Mouse (Mus musculus): ENCODE measurements at regions not wholly inside any gene's neighbourhood (a gene's known extent, or its start where the extent isn't known, plus 50 kb on each side); places are given as distances from the start of the nearest gene placed in this dataset.
"Not testable (repeated sequence)": the region's sequence is repeated elsewhere in the genome, so short reads cannot be mapped to it uniquely, and the experiment has no call there.

DNA sequence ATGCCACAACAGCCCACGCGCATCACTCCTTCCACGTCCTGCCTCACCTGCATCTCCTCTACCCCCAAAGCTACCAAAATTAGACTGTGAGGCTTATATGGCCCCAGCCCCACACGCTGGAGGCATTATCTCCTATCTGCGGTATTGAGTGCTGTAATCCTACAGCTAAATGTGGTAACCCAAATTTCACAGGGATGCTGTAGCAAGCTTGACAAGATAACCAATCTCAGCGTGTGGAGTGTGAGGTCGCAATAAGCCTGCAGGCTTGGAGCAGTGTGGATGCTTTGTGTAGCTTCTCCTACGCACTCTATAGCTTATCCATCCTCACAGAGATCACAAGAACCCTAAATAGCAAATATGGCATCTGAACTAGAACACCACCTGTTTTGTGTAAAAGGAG is 251.2 kb upstream of the Kcnh8 start:
- DNase-seq (ENCODE audit: low spot score in 2 of 2), result no peak

- DNase-seq (ENCODE audit: low spot score in 2 of 2), result no peak
These were observed 251.8 kb upstream of the Kcnh8 start for GRCm38 (mm10) chr17:52350696-52351095.

DNA sequence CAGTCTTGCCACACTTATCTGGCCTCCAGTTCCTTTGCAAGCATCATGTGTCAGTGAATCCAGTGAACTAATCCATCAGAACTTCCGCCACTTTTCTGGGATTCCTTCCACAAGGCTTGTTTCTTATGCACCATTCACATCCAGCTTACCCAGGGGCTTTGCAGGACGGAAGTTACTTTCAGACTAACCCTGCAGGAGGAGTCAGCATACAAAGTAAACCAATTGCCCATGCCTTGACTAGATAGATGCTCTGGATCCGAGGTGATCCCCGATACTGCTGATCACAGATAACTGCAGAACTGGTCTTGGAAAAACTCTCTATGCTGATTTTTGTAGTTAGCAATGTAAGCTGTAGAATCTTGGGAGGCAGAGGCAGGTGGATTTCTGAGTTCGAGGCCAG is 252.6 kb upstream of the Kcnh8 start:
- no peak for DNase-seq (ENCODE audit: low spot score in 2 of 2)

DNA sequence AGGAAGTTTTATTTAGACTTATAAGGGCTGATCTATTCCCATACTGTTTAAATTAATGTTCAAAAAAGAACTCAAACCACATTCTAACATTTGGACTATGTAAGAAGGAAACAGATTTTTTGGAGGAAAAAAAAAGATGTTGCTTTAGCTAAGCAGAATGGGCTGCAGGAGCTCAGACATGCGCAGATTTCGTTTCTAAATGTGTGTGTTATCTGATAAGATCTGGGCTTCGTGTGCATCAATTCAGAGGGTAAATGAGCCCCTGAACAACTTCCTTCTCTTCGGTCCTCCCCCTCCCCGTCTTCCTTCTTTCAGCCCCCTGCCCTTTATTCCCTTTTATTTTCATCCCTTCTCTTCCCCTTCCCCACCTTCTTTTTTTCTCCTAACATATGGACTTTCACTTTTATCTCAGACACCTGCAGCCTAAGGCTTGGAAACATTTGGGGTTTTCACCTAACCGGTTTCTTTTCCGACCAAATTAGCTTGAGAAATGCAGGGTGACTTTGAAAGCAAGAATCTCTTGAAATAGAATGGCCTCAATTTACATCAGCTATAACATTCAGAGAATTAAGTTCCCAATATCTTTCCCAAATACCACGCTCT is 253.9 kb upstream of the Kcnh8 start:
- DNase-seq (ENCODE audit: low spot score in 2 of 2), result no peak

DNA sequence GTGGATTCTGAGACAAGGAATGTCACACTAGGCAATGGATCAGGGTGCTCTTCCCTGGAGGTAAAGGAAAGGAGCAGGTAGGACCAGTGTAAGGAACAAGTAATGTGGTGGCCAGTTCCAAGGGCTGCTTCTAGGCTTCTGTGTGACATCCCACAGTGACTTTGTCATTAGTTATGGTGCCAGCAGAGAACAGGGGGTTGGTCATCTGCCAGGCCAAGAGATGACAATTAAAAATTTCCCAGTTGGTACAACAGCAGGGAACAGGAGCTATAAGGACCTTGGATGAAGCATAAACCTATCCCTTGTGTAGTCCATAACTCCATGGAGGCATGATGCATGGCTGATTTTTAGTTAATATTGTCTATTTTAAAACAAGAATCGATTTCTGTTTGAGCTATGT is 281.9 kb upstream of the Kcnh8 start:
- DNase-seq (ENCODE audit: low spot score in 2 of 2), result no peak

- DNase-seq (ENCODE audit: low spot score in 2 of 2), result no peak
These were observed 285.5 kb upstream of the Kcnh8 start for GRCm38 (mm10) chr17:52316976-52317375.

DNA sequence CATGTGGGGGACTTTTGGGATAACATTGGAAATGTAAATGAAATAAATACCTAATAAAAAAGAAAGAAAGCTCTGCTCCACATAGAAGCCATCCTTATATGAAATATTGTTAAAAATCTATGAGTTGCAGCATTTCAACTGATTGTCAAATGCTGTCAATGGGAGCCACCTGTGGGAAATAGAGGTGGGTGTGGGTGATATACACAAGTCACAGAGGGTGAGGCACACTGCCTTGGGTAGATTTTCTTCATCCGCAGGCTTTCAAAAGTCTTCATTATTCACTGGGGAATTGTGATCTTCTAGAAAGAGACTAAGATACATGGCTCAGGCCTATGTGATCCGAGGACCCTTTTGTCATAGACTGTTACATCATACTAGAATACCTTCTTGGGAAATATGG is 286.6 kb upstream of the Kcnh8 start:
- no peak for DNase-seq (ENCODE audit: low spot score in 2 of 2)

DNA sequence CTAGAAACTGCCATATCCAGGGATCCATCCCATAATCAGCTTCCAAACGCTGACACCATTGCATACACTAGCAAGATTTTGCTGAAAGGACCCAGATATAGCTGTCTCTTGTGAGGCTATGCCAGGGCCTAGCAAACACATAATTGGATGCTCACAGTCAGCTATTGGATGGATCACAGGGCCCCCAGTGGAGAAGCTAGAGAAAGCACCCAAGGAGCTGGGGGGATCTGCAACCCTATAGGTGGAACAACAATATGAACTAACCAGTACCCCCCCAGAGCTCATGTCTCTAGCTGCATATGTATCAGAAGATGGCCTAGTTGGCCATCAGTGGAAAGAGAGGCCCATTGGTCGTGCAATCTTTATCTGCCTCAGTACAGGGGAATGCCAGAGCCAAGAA is 287.1 kb upstream of the Kcnh8 start:
- not testable (repeated sequence) for DNase-seq (ENCODE audit: low spot score in 2 of 2)

- no peak for DNase-seq (ENCODE audit: low spot score in 2 of 2)
These were observed 290.5 kb upstream of the Kcnh8 start for GRCm38 (mm10) chr17:52312043-52312442.

GRCm38 (mm10) chr17:52308789-52309188 is 293.7 kb upstream of the Kcnh8 start:
- no peak for DNase-seq (ENCODE audit: low spot score in 2 of 2)

- no peak for DNase-seq (ENCODE audit: low spot score in 2 of 2)
These were observed 298.4 kb upstream of the Kcnh8 start for GRCm38 (mm10) chr17:52304133-52304532.

- no peak for DNase-seq (ENCODE audit: low spot score in 2 of 2)
These were observed 299.2 kb upstream of the Kcnh8 start for GRCm38 (mm10) chr17:52303320-52303719.

DNA sequence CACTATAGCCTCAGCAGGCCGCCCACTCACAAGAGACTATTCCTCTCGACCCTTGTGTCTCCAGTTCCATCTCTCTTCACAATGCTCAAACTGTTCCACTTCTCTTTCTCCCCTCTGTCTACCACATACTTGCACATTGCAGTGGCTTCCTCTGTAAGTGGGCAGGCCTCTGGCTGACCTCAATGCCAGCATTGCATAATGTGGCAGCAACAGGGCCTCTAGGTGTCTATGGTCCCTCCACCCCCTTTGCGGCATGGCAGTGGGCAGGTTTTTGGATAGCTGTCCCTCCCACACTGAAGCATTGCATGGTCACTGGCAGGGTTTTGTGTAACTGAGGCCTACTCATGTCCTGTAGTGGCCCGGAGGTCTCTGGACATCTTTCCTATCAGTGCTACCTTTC is 302.7 kb upstream of the Kcnh8 start:
- no peak for DNase-seq (ENCODE audit: low spot score in 2 of 2)

- no peak for DNase-seq (ENCODE audit: low spot score in 2 of 2)
These were observed 317.1 kb upstream of the Kcnh8 start for GRCm38 (mm10) chr17:52285392-52285791.

DNA sequence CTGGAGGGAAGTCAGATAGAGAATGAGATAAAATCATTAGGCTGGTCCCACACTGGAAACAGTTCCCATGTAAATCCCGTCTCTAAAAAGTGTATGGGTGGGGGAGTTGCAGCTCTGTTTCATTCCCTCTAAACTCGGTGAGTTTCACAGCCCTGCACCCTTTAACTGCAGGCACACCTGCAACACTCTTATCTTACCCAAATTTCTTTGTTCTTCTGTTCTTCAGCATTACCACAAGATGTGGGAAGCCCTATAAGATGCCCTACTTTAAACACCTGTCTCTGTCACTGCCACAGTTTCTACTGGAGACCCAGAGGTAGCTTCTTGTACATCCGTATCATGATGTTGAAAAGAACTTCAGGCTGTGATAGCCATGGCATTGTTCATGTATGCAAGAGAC is 320.2 kb upstream of the Kcnh8 start:
- DNase-seq (ENCODE audit: low spot score in 2 of 2), result no peak

DNA sequence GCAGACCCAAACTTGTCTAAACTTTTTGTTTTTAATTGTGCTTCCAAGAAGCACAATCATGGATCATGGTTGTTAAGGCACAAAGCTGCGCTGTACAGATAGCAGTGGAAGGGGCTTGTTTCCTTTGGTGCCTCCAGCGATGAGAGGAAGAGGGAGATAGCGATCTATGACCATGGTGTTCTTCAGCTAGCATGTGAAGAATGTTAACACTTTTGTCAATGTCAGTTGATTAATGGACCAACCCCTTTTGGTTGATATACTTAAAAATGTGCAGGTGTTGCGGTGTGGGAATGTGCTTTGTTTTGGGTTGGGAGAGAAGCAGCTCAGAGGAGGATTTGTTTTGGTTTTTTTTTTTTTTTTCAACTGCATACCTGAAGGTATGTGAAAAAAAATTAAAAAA is 324.0 kb upstream of the Kcnh8 start:
- DNase-seq (ENCODE audit: low spot score in 2 of 2), result no peak

GRCm38 (mm10) chr17:52268792-52269191 is 333.7 kb upstream of the Kcnh8 start:
- DNase-seq (ENCODE audit: low spot score in 2 of 2), result no peak

DNA sequence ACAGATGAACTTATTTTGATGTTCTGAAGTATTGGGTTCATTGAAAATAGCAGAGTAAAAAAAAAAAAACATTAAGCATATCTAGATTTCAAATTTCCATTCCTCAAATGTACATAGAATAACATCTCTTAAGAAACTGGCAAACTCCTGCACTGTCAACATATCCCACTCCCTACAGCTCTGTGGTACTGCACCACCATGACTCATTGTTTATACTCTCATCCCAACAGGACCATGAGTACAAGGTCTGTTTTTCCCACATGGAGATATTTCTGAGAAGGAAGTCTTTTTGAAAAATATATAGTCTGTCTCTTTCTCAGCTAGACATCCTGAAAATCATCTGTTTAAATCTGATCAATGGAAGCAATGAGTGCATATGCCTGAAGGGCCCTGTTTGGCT is 351.2 kb upstream of the Kcnh8 start:
- DNase-seq (ENCODE audit: low spot score in 2 of 2), result no peak

- no peak for DNase-seq (ENCODE audit: low spot score in 2 of 2)
These were observed 376.9 kb upstream of the Kcnh8 start for GRCm38 (mm10) chr17:52225584-52225983.

DNA sequence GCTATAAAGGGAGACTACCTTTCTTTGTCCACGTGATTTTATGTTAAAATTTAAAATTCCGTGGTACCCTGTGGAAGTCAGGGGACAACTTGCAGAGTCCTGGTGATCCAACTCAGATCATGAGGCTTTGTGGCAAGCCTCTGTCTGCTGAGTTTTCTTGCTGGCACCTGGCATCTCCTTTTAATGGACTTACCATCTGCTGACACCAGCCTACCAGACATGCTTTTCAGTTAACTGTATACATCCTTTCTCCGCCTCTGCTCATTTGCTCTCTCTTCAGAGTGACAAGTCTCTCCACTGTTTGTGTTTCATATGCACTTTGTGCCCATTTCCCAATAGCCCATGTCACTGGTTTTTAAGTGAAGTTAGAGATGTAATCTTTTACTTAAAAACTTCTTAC is 382.1 kb upstream of the Kcnh8 start:
- DNase-seq (ENCODE audit: low spot score in 2 of 2), result no peak

DNA sequence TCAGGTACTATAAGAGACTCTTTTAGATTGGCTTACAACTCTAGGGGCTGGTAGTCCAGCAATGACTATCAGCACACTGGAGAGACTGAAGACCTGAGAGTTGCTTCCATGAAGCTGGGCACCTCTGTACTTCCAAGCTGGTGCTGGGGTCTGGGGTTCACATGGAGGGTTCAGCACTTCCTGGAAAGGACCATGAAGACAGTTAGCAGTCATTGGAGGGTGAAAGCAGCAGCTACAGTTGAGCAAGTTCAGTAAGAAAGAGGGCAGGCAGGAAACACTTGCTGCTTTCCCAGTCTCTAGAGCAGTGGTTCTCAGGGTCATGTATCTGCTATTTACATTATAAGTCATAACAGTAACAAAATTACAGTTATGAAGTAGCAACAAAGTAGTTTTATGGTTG is 384.3 kb upstream of the Satb1 start:
- no peak for DNase-seq (ENCODE audit: low spot score in 2 of 2)

- DNase-seq (ENCODE audit: low spot score in 2 of 2), result no peak
These were observed 379.9 kb upstream of the Satb1 start for GRCm38 (mm10) chr17:52212944-52213343.

GRCm38 (mm10) chr17:52210483-52210882 is 377.4 kb upstream of the Satb1 start:
- no peak for DNase-seq (ENCODE audit: low spot score in 2 of 2)

DNA sequence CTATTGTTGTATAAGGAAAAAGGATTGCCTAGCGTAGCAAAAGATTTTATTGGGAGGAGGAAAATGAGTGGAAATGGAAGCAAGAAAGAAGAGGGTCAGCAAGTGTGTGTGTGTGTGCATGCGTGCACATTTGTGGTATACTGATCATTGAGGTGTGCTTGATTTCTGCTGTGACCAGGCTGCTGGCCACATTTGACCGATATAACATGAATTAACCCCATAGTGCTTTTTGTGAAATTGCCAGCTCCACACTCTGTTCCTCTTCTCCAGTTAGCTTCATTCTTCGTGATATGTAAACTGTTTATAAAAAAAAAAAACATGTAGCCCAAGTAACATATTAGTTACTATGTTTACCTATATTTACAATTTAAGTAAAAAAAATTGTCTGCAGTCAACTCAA is 364.6 kb upstream of the Satb1 start:
- no peak for DNase-seq (ENCODE audit: low spot score in 2 of 2)

GRCm38 (mm10) chr17:52196811-52197210 is 363.7 kb upstream of the Satb1 start:
- no peak for DNase-seq (ENCODE audit: low spot score in 2 of 2)

Data from spleen, postnatal 10 days (tissue).